Mouse (Mus musculus): ENCODE data around the gene Gm11084.
"Not testable (repeated sequence)": the region's sequence is repeated elsewhere in the genome, so short reads cannot be mapped to it uniquely, and the experiment has no call there.

The Gm11084 gene

GRCm38 (mm10) chr2:72986616-72987015 is at the start of gene Gm11084:
Gm11084 (minus strand) TSS chr2:72986716.
- no peak for DNase-seq (ENCODE audit: low read depth)

GRCm38 (mm10) chr2:73031061-73032055 is 44.8 kb upstream of the Gm11084 start:
- DNase-seq (ENCODE audit: low read depth): peak; percentile 80

- DNase-seq (ENCODE audit: low read depth): no peak
These were observed 43.3 kb upstream of the Gm11084 start for GRCm38 (mm10) chr2:73029846-73030245.

- DNase-seq (ENCODE audit: low read depth): no peak
These were observed 41.5 kb upstream of the Gm11084 start for GRCm38 (mm10) chr2:73028019-73028418.

- no peak for DNase-seq (ENCODE audit: low read depth)
These were observed 40.6 kb upstream of the Gm11084 start for GRCm38 (mm10) chr2:73027126-73027525.

- DNase-seq (ENCODE audit: low read depth): peak; percentile 47
These were observed 37.3 kb upstream of the Gm11084 start for GRCm38 (mm10) chr2:73023803-73024202.

- DNase-seq (ENCODE audit: low read depth): no peak
These were observed 34.5 kb upstream of the Gm11084 start for GRCm38 (mm10) chr2:73021046-73021445.

GRCm38 (mm10) chr2:73019371-73020146 is 33.0 kb upstream of the Gm11084 start:
- DNase-seq (ENCODE audit: low read depth): no peak

GRCm38 (mm10) chr2:73014063-73014462 is 27.5 kb upstream of the Gm11084 start:
- DNase-seq (ENCODE audit: low read depth): not testable (repeated sequence)

- no peak for DNase-seq (ENCODE audit: low read depth)
These were observed 26.1 kb upstream of the Gm11084 start for GRCm38 (mm10) chr2:73012636-73013035.

GRCm38 (mm10) chr2:73007472-73007871 is 21.0 kb upstream of the Gm11084 start:
- no peak for DNase-seq (ENCODE audit: low read depth)

- peak; percentile 63 for DNase-seq (ENCODE audit: low read depth)
These were observed 19.3 kb upstream of the Gm11084 start for GRCm38 (mm10) chr2:73005611-73006515.

GRCm38 (mm10) chr2:73003751-73004717 is 17.5 kb upstream of the Gm11084 start:
- DNase-seq (ENCODE audit: low read depth): peak; percentile 99

- no peak for DNase-seq (ENCODE audit: low read depth)
These were observed 16.5 kb upstream of the Gm11084 start for GRCm38 (mm10) chr2:73003049-73003448.

GRCm38 (mm10) chr2:73002451-73002850 is 15.9 kb upstream of the Gm11084 start:
- DNase-seq (ENCODE audit: low read depth): no peak

- no peak for DNase-seq (ENCODE audit: low read depth)
These were observed 15.5 kb upstream of the Gm11084 start for GRCm38 (mm10) chr2:73001994-73002393.

GRCm38 (mm10) chr2:73000194-73000593 is 13.7 kb upstream of the Gm11084 start:
- no peak for DNase-seq (ENCODE audit: low read depth)

- DNase-seq (ENCODE audit: low read depth): no peak
These were observed 11.1 kb upstream of the Gm11084 start for GRCm38 (mm10) chr2:72997586-72997985.

GRCm38 (mm10) chr2:72996808-72997378 is 10.4 kb upstream of the Gm11084 start:
- no peak for DNase-seq (ENCODE audit: low read depth)
